Mouse (Mus musculus) kidney, adult 2 months (tissue): ENCODE results near the gene Gm9513.

Experiments
- CTCF ChIP-seq: fragments of 200-500 bp; conservative IDR thresholded peaks from 2 replicates; pipeline ENCODE4 v1.5.1; 2011; ENCODE audit warnings: low read depth, mild to moderate bottlenecking, control low read depth, low read length, moderate library complexity, mixed read lengths; ENCODE audit not compliant: insufficient read depth, insufficient read length
- POLR2A ChIP-seq: fragments of 200-500 bp; IDR thresholded peaks from one replicate; pipeline ENCODE4 v1.6.1; 2011; ENCODE audit warnings: low read depth, low read length, control low read depth

DNA sequence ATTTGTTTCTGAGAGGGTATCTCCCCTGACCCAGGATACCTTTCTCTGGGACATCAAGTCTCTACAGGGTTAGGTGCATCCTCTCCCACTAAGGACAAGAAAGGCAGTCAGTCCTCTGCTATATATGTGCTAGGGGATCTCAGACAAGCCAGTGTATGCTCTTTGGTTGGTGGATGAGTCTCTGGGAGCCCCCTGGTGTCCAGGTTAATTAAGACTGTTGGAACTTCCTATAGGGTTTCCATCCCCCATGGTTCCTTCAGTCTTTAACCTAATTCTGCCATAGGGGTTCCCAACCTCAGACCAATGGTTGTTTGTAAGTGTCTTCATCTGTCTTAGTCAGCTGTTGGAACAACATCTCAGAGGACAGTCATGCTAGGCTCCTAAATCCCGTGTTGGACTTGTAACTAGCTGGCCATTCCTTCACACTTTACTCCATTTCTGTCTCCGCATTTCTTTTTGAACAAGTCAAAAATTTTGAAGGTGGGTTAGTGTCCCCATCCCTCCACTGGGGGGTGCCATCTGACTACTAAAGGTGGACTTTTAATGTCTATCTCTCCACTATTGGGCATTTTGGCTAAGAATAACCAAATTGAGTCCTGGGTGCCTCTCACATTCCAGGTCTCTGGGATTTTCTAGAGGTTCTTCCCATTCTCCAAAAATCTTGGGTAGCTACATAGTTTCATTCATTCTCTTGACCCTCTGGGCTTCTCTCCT, 40.2 kb upstream of the Gm9513 start:
- TF ChIP-seq CTCF: no peak
- TF ChIP-seq POLR2A: no peak
